Mouse (Mus musculus): ENCODE measurements around the gene Trio. TPM values are rescaled to one million over a fixed set of nuclear protein-coding genes. Genes with fewer than 3 reads are reported as not detected.

Gene Trio
- polyA plus RNA-seq, 1 experiment from 2014 or later: 45.4 TPM

DNA sequence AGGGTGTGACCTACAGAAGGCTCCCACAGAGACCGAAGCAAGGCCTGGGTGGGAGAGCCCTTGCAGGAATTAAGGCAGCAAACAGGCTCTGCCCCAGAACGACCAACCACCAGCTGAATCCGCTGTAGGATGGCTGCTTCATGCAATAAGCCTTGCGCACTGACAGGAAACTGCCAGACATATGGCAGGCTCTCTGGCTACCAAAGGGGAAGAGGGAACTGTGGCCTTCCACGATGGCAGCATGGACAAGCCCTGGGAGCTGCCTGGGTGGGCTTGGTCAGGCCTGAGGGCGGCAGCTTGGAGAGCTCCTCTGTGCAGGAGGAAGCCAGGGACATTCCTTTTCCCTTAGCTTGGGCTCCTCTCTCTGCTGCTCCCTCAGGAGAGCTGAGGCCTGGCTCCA lies 159.6 kb downstream of the Trio start:
- DNase-seq (ENCODE audit: low spot score): no peak
- H3K9me3 ChIP-seq (replicated peaks; ENCODE audit: control insufficient read depth, low read length): no peaks in the 10 kb centered on the region
- 68% methylated on average over 6 of the region's 6 CpGs for WGBS
- no peak overlapping the region for H3K4me3 ChIP-seq (ENCODE audit: low read depth, low read length)
- H3K4me1 ChIP-seq (ENCODE audit: control insufficient read depth, insufficient read depth, low read length): no peaks in the 10 kb centered on the region
- peaks cover 2% of the 10 kb centered on the region; the same call in 1 of the 2 replicates for H3K36me3 ChIP-seq (replicated peaks; ENCODE audit: control insufficient read depth, insufficient read depth, low read depth, low read length)
- no peak overlapping the region for H3K4me2 ChIP-seq (ENCODE audit: low read depth, low read length)
- H3K27me3 ChIP-seq (ENCODE audit: control insufficient read depth, insufficient read depth, low read length): no peaks in the 10 kb centered on the region
- ATAC-seq (replicated peaks; ENCODE audit: insufficient number of reproducible peaks, low FRiP score, low TSS enrichment, low read depth): no peak
- H3K9ac ChIP-seq (replicated peaks; ENCODE audit: low read length): no peak overlapping the region
- H3K27ac ChIP-seq (replicated peaks; ENCODE audit: low read depth, low read length): no peak overlapping the region

DNA sequence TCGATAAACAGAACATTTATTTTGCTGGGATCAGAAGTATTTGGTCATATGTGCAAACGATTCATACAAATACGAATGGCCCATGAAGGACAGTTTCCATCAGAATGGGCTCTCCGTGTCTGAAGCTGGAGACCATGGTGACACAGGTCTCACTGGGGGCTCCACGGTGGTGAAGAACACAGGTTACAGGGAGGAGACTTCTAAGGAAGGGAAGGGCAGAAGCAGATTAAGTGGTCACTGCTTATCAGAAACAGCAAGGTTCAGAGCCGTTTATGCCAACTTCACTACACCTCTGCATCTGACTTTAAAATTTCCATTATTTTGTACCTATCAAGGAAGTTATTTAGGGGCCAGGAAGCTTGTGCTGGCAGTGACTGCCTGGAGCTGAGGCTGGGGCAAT lies 161.3 kb downstream of the Trio start:
- no peaks in the 10 kb centered on the region for H3K4me1 ChIP-seq (ENCODE audit: control insufficient read depth, insufficient read depth, low read length)
- DNase-seq (ENCODE audit: low spot score) (no peak), ATAC-seq (replicated peaks; ENCODE audit: insufficient number of reproducible peaks, low FRiP score, low TSS enrichment, low read depth) (no peak)
- H3K36me3 ChIP-seq (replicated peaks; ENCODE audit: control insufficient read depth, insufficient read depth, low read depth, low read length): peaks cover 2% of the 10 kb centered on the region; the same call in 1 of the 2 replicates
- no peaks in the 10 kb centered on the region for H3K9me3 ChIP-seq (replicated peaks; ENCODE audit: control insufficient read depth, low read length)
- no peak overlapping the region for H3K4me2 ChIP-seq (ENCODE audit: low read depth, low read length)
- 92% methylated on average over 6 of the region's 6 CpGs for WGBS
- H3K9ac ChIP-seq (replicated peaks; ENCODE audit: low read length): no peak overlapping the region
- no peaks in the 10 kb centered on the region for H3K27me3 ChIP-seq (ENCODE audit: control insufficient read depth, insufficient read depth, low read length)
- no peak overlapping the region for H3K27ac ChIP-seq (replicated peaks; ENCODE audit: low read depth, low read length)
- no peak overlapping the region for H3K4me3 ChIP-seq (ENCODE audit: low read depth, low read length)

DNA sequence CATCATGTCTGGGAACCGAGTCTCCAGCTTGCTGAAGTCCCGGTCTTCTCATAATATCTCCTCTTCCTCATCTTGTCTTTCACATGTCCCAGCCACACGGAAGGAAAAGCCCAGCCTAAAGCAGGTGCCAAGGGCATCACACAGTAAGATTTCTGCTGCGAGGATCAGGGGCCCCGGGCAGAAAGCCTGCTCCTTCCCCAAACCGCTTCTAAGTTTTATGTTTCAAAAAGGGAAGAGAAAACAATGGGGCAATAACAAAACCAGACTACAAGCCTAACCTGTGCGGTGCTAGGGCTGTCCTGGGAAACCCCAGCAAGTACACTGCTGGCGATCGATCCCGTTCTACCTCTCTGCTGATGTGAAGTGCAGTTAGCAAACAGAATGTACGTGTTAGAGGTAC lies 162.7 kb downstream of the Trio start:
- 92% methylated on average over 11 of the region's 11 CpGs for WGBS
- Histone ChIP-seq H3K4me1 (ENCODE audit: control insufficient read depth, insufficient read depth, low read length) (no peaks in the 10 kb centered on the region), H3K9me3 (replicated peaks; ENCODE audit: control insufficient read depth, low read length) (no peaks in the 10 kb centered on the region), H3K27me3 (ENCODE audit: control insufficient read depth, insufficient read depth, low read length) (no peaks in the 10 kb centered on the region), H3K9ac (replicated peaks; ENCODE audit: low read length) (no peak overlapping the region), H3K36me3 (replicated peaks; ENCODE audit: control insufficient read depth, insufficient read depth, low read depth, low read length) (no peaks in the 10 kb centered on the region; the same call in 1 of the 2 replicates), H3K4me3 (ENCODE audit: low read depth, low read length) (no peak overlapping the region), H3K4me2 (ENCODE audit: low read depth, low read length) (no peak overlapping the region), H3K27ac (replicated peaks; ENCODE audit: low read depth, low read length) (no peak overlapping the region)
- DNase-seq (ENCODE audit: low spot score) (no peak), ATAC-seq (replicated peaks; ENCODE audit: insufficient number of reproducible peaks, low FRiP score, low TSS enrichment, low read depth) (no peak)

DNA sequence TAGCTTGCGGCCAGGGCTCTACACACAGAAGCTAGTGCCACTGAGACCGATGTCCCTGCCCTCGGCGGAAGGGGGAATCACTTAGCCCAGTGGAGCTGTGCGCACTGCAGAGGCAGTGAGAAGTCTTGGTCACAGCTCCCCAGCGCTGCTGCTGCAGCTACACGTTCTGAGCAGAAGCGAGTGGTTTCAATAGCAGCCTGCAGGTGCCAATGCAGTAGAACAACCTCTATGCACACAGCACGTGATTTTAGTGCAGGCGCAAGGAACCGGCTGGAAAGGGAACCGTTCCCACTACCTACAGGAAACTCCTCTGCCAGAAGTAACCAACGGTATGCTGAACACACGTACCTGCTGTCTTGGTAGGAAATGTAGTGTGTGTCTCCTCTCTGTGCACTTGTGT lies 165.2 kb downstream of the Trio start:
- Histone ChIP-seq H3K4me3 (ENCODE audit: low read depth, low read length) (no peak overlapping the region), H3K27ac (replicated peaks; ENCODE audit: low read depth, low read length) (no peak overlapping the region), H3K4me1 (ENCODE audit: control insufficient read depth, insufficient read depth, low read length) (no peaks in the 10 kb centered on the region), H3K36me3 (replicated peaks; ENCODE audit: control insufficient read depth, insufficient read depth, low read depth, low read length) (no peaks in the 10 kb centered on the region; the same call in 1 of the 2 replicates), H3K9ac (replicated peaks; ENCODE audit: low read length) (no peak overlapping the region), H3K27me3 (ENCODE audit: control insufficient read depth, insufficient read depth, low read length) (no peaks in the 10 kb centered on the region), H3K9me3 (replicated peaks; ENCODE audit: control insufficient read depth, low read length) (no peaks in the 10 kb centered on the region), H3K4me2 (ENCODE audit: low read depth, low read length) (no peak overlapping the region)
- 94% methylated on average over 14 of the region's 14 CpGs for WGBS
- DNase-seq (ENCODE audit: low spot score) (no peak), ATAC-seq (replicated peaks; ENCODE audit: insufficient number of reproducible peaks, low FRiP score, low TSS enrichment, low read depth) (no peak)

DNA sequence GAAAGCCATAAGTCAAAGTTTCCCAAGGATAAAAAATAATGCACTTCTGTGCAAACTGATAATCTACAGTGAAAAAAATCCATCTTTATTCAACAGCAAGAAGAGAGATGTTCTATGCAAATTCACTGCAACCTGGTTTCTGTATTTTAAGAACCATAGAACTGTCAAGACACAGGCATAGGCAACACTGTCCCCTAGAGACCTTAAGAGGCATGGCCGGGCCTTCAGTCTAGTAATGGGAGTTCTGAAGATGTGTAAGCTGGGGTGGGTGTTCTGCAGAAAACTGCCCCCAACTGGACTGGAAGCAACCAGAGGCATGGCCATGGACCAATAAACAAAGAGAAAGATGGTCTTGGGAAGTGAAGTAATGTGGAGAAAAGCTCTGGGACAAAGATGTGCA lies 166.1 kb downstream of the Trio start:
- Histone ChIP-seq H3K36me3 (replicated peaks; ENCODE audit: control insufficient read depth, insufficient read depth, low read depth, low read length) (peaks cover under 1% of the 10 kb centered on the region; the same call in 1 of the 2 replicates), H3K4me2 (ENCODE audit: low read depth, low read length) (no peak overlapping the region), H3K9me3 (replicated peaks; ENCODE audit: control insufficient read depth, low read length) (no peaks in the 10 kb centered on the region), H3K27me3 (ENCODE audit: control insufficient read depth, insufficient read depth, low read length) (no peaks in the 10 kb centered on the region), H3K27ac (replicated peaks; ENCODE audit: low read depth, low read length) (no peak overlapping the region), H3K4me3 (ENCODE audit: low read depth, low read length) (no peak overlapping the region), H3K9ac (replicated peaks; ENCODE audit: low read length) (no peak overlapping the region), H3K4me1 (ENCODE audit: control insufficient read depth, insufficient read depth, low read length) (no peaks in the 10 kb centered on the region)
- DNase-seq (ENCODE audit: low spot score) (no peak), ATAC-seq (replicated peaks; ENCODE audit: insufficient number of reproducible peaks, low FRiP score, low TSS enrichment, low read depth) (no peak)
- WGBS: 79% methylated on average over 1 of the region's 1 CpGs

DNA sequence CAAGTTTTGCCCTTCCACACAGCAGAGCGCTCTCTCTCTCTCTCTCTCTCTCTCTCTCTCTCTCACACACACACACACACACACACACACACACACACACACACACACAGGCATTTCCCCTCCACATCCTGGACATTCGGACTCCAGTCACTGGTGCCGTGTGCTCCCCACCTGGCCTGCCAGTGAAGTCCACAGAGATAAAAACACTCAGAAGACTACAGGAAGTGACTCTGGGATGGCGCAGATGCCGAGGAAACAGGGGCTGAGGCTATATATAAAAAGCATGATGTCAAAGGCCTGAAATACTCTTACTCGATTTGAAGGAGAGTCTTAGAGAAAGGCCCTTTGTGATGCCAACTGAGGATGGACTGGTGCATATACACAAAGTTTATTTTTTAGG lies 166.5 kb downstream of the Trio start:
- 59% methylated on average over 6 of the region's 6 CpGs for WGBS
- Histone ChIP-seq H3K9ac (replicated peaks; ENCODE audit: low read length) (no peak overlapping the region), H3K4me2 (ENCODE audit: low read depth, low read length) (no peak overlapping the region), H3K27me3 (ENCODE audit: control insufficient read depth, insufficient read depth, low read length) (no peaks in the 10 kb centered on the region), H3K27ac (replicated peaks; ENCODE audit: low read depth, low read length) (no peak overlapping the region), H3K36me3 (replicated peaks; ENCODE audit: control insufficient read depth, insufficient read depth, low read depth, low read length) (peaks cover 4% of the 10 kb centered on the region), H3K4me3 (ENCODE audit: low read depth, low read length) (no peak overlapping the region), H3K9me3 (replicated peaks; ENCODE audit: control insufficient read depth, low read length) (no peaks in the 10 kb centered on the region), H3K4me1 (ENCODE audit: control insufficient read depth, insufficient read depth, low read length) (no peaks in the 10 kb centered on the region)
- DNase-seq (ENCODE audit: low spot score) (no peak), ATAC-seq (replicated peaks; ENCODE audit: insufficient number of reproducible peaks, low FRiP score, low TSS enrichment, low read depth) (no peak)

GRCm38 (mm10) chr15:27858179-27858819 lies 167.3 kb downstream of the Trio start:
- peaks cover 4% of the 10 kb centered on the region for H3K36me3 ChIP-seq (replicated peaks; ENCODE audit: control insufficient read depth, insufficient read depth, low read depth, low read length)

GRCm38 (mm10) chr15:27857242-27857641 lies 168.4 kb downstream of the Trio start:
- DNase-seq (ENCODE audit: low spot score) (no peak), ATAC-seq (replicated peaks; ENCODE audit: insufficient number of reproducible peaks, low FRiP score, low TSS enrichment, low read depth) (no peak)
- Histone ChIP-seq H3K36me3 (replicated peaks; ENCODE audit: control insufficient read depth, insufficient read depth, low read depth, low read length) (peaks cover 4% of the 10 kb centered on the region), H3K9ac (replicated peaks; ENCODE audit: low read length) (no peak overlapping the region), H3K27me3 (ENCODE audit: control insufficient read depth, insufficient read depth, low read length) (no peaks in the 10 kb centered on the region), H3K4me2 (ENCODE audit: low read depth, low read length) (no peak overlapping the region), H3K4me1 (ENCODE audit: control insufficient read depth, insufficient read depth, low read length) (no peaks in the 10 kb centered on the region), H3K9me3 (replicated peaks; ENCODE audit: control insufficient read depth, low read length) (no peaks in the 10 kb centered on the region), H3K27ac (replicated peaks; ENCODE audit: low read depth, low read length) (no peak overlapping the region), H3K4me3 (ENCODE audit: low read depth, low read length) (no peak overlapping the region)
- 89% methylated on average over 7 of the region's 7 CpGs for WGBS

More at GRCm38 (mm10) chr15:27858179-27858819, 167.3 kb downstream of the Trio start:
- DNase-seq (ENCODE audit: low spot score) (no peak), ATAC-seq (replicated peaks; ENCODE audit: insufficient number of reproducible peaks, low FRiP score, low TSS enrichment, low read depth) (no peak)
- H3K27me3 ChIP-seq (ENCODE audit: control insufficient read depth, insufficient read depth, low read length): no peaks in the 10 kb centered on the region
- no peak overlapping the region for H3K27ac ChIP-seq (replicated peaks; ENCODE audit: low read depth, low read length)
- WGBS: 84% methylated on average over 7 of the region's 7 CpGs
- no peaks in the 10 kb centered on the region for H3K4me1 ChIP-seq (ENCODE audit: control insufficient read depth, insufficient read depth, low read length)
- H3K4me3 ChIP-seq (ENCODE audit: low read depth, low read length): no peak overlapping the region
- H3K9ac ChIP-seq (replicated peaks; ENCODE audit: low read length): no peak overlapping the region
- H3K9me3 ChIP-seq (replicated peaks; ENCODE audit: control insufficient read depth, low read length): no peaks in the 10 kb centered on the region
- H3K4me2 ChIP-seq (ENCODE audit: low read depth, low read length): no peak overlapping the region
